Mouse (Mus musculus) midbrain, postnatal 0 days (tissue): ENCODE measurements around the gene Osbpl3. TPM values are rescaled to one million over a fixed set of nuclear protein-coding genes. Genes with fewer than 3 reads are reported as not detected.
A peak's percentile ranks its signal among the peaks of the same experiment; 100 is the strongest.

Experiments used
- ATAC-seq: fragments of 200-750 bp; cut with Nextera tagmentation; 2 replicates; pipeline ENCODE4 v1.8.0; 2017; ENCODE audit warnings: moderate number of reproducible peaks, mild to moderate bottlenecking, moderate TSS enrichment, moderate library complexity; ENCODE audit not compliant: low FRiP score
- DNase-seq: peaks from one replicate; pipeline ENCODE4 v3.0.0-alpha.2; 2015; ENCODE audit warnings: low spot score
- H3K27ac ChIP-seq: fragments of 300-500 bp; sonication (generic); 2 replicates; pipeline ENCODE4 v1.5.1; 2014; ENCODE audit warnings: low read depth, mild to moderate bottlenecking, low read length, mixed read lengths
- H3K27me3 ChIP-seq: fragments of 300-500 bp; sonication (generic); 2 replicates; pipeline ENCODE4 v1.6.1; 2014; ENCODE audit warnings: low read length, control low read depth, mixed read lengths; ENCODE audit not compliant: insufficient read depth
- H3K36me3 ChIP-seq: fragments of 300-500 bp; sonication (generic); 2 replicates; pipeline ENCODE4 v1.6.1; 2014; ENCODE audit warnings: low read length, control low read depth, mixed read lengths; ENCODE audit not compliant: insufficient read depth
- H3K4me1 ChIP-seq: fragments of 300-500 bp; sonication (generic); 2 replicates; pipeline ENCODE4 v1.6.1; 2014; ENCODE audit warnings: mild to moderate bottlenecking, control low read depth, antibody characterized with exemption, low read length, mixed read lengths; ENCODE audit not compliant: insufficient read depth
- H3K4me2 ChIP-seq: fragments of 300-500 bp; sonication (generic); 2 replicates; pipeline ENCODE4 v1.6.1; 2014; ENCODE audit warnings: low read depth, mild to moderate bottlenecking, low read length, mixed read lengths; ENCODE audit not compliant: poor library complexity, severe bottlenecking
- H3K4me3 ChIP-seq: fragments of 300-500 bp; sonication (generic); 2 replicates; pipeline ENCODE4 v1.5.1; 2014; ENCODE audit warnings: low read depth, mild to moderate bottlenecking, low read length, moderate library complexity
- H3K9ac ChIP-seq: fragments of 300-500 bp; sonication (generic); replicated peaks from 2 replicates; pipeline ENCODE4 v1.6.1; 2014; ENCODE audit warnings: mild to moderate bottlenecking, low read length, moderate library complexity, mixed read lengths; ENCODE audit not compliant: poor library complexity, severe bottlenecking
- H3K9me3 ChIP-seq: fragments of 300-500 bp; sonication (generic); 2 replicates; pipeline ENCODE4 v1.6.1; 2016; ENCODE audit warnings: low read length, control low read depth
- CTCF ChIP-seq: IDR thresholded peaks from 2 replicates; pipeline ENCODE4 v1.5.1; 2016; ENCODE audit warnings: antibody characterized with exemption, mild to moderate bottlenecking
- WGBS: fragments of 180-500 bp; shearing (Covaris S2); extraction: QIAGEN DNeasy Blood & Tissue Kit; methylation state at CpG from one replicate; pipeline ENCODE4 v1.1.7; 2014; 5-methylcytosine and 5-hydroxymethylcytosine counted together
- polyA plus RNA-seq: library from polyadenylated mRNA; unstranded; fragments of >200 nt; fragmentation: Nextera tagmentation; extraction: Ambion mirVana; gene quantifications from 2 replicates; pipeline ENCODE4 v1.2.1, GENCODE M21; 2015
- total RNA-seq: library from RNA; depleted of rRNA; stranded (reverse); fragments of >200 nt; gene quantifications from 2 replicates; pipeline ENCODE4 v1.2.3, GENCODE M21; 2014

Osbpl3 gene
- total and polyA plus RNA-seq, 2 experiments from 2014 or later: 5.5 to 9.5 TPM

DNA sequence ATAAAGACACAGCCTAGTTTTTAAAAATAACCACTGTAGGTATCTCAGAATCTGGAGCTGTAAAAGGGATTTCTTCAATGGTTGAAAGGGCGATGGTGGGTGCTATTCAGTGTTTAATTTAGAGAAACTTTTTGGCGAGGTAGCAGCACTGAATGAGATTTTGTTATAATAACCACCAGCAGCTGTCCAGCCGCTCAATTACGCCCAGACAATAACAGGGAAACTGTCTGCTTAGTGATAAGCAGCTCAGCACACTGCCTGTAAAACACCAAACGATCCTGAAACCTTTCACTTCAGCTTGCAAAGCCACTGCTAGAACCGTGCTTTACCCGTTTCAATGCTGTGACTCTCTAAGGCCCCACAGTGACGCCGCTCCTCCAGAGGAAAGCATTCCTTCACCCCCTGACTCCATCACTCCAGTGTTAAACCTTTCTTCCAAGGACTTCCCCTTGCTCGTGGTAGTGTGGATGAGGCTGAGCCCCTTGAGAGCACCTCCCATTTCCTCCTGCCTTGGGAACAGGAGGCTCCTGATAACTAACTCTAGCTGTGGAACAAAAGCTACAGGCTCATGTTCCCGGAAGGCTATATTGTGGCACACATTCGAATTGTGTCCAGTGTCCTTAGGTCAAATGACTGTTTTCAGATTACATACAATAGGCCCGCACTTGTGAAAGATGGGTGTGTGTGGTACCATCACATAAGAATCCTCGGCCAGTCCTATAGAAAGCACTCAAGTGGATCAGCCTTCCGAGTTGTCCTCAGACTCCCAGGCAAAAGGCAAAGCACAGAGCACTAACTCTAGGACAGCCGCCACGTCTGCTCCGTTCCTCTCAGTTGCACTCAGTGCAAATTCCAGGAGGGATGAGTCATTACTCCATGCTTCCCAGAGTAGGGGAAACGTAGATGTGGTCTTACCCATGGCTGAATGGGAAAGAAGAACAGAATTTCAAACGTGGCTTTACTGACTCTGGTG lies 101.0 kb downstream of the Osbpl3 start:
- Histone ChIP-seq H3K4me2 (no peak overlapping the region), H3K27ac (peak overlapping the region; percentile 49; the same call in 1 of the 2 replicates), H3K9ac (no peak overlapping the region), H3K9me3 (no peaks in the 10 kb centered on the region), H3K36me3 (no peaks in the 10 kb centered on the region), H3K4me1 (peaks cover 10% of the 10 kb centered on the region), H3K27me3 (no peaks in the 10 kb centered on the region), H3K4me3 (no peak overlapping the region)
- DNase-seq: no peak
- no peak; the same call in 1 of the 2 replicates for ATAC-seq
- 52% methylated on average over 20 of the region's 20 CpGs for WGBS
- TF ChIP-seq CTCF: no peak

DNA sequence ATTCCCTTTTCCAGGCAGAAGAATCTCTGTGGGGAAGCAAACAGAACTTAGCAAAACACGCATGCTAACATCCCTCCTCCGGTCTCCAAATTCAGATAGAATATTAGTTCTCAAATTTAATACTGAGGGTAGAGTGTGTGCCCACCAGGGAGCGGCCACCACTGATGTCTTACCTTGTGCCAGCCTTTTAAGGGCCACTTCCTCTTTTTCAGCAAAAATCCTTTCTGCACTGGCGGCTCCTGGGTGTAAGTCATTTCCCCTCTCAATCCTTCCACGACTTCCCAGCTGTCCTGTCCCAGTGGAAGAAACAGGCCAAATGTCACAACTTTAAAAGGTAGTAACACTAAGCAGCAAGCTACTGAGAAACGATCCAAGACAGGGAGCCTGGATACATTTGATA lies 103.2 kb downstream of the Osbpl3 start:
- Histone ChIP-seq H3K4me3 (no peak overlapping the region), H3K9ac (no peak overlapping the region), H3K4me1 (peaks cover 5% of the 10 kb centered on the region), H3K27me3 (no peaks in the 10 kb centered on the region), H3K36me3 (no peaks in the 10 kb centered on the region), H3K4me2 (no peak overlapping the region), H3K27ac (no peak overlapping the region), H3K9me3 (no peaks in the 10 kb centered on the region)
- no peak for TF ChIP-seq CTCF
- ATAC-seq (no peak), DNase-seq (no peak)
- 58% methylated on average over 6 of the region's 6 CpGs for WGBS

DNA sequence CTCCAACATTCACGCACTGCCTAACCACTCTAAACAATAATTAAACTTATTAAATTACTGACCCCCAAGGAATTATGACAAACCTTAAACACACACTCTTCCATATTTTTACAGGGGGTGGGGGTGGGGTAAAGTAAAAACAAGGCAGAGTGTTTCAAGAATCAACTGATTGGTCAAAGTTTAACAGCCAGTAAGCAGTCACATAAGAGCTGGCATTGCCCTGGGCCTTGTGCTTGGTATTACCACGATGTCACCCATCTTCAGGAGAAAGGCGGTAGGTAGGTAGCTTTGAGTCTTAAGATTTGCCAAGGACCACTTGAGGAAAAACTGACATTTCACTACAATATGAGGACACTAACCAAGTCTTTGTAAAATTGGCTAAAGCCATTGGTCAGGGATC lies 105.1 kb downstream of the Osbpl3 start:
- H3K4me3 ChIP-seq: no peak overlapping the region
- 96% methylated on average over 3 of the region's 3 CpGs for WGBS
- DNase-seq: no peak

DNA sequence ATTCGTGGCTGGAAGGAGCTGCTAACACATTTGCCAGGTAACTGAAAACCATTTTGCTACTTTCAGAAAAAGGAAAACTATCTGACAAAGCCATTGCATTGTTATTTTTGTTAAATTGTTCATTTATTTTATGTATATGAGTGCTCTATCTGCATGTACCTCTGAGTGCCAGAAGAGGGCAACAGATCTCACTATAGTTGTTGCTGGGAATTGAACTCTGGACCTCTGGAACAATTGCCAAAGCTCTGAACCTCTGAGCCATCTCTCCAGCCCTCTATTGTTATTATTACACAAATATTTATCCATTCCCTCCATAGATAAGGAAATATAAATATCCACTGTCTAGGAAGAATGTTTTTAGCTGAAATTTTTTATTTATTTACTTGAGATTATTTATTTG lies 107.4 kb downstream of the Osbpl3 start:
- 77% methylated on average over 1 of the region's 1 CpGs for WGBS
- Histone ChIP-seq H3K36me3 (0 out of 2 replicates have a peak, but pooled peaks cover 2% of the 10 kb centered on the region), H3K4me3 (no peak overlapping the region)

More for the DNA sequence above, 105.1 kb downstream of the Osbpl3 start:
- TF ChIP-seq CTCF: no peak
- Histone ChIP-seq H3K4me2 (no peak overlapping the region), H3K27ac (no peak overlapping the region), H3K36me3 (no peaks in the 10 kb centered on the region), H3K9ac (no peak overlapping the region), H3K9me3 (no peaks in the 10 kb centered on the region), H3K4me1 (peaks cover 2% of the 10 kb centered on the region), H3K27me3 (no peaks in the 10 kb centered on the region)
- no peak for ATAC-seq

DNA sequence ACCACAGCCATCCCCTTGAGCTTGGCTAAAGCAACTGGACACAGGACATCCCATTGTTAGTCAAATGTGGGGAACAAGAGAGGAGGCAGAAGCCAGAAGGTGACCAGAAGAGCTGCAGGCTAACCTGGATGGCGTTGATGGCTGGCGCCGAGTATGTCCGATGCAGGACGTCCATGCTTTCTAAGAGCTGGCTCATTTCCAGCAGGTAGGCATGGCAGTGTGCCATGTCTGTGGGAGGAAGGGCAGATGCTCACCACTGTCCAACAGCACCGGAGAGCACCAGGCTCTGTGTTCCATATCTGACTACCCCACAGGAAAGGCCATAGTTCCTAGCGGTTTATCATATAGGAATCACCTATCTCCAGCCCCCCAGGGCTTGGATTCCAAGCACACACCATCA lies 109.8 kb downstream of the Osbpl3 start:
- H3K4me2 ChIP-seq: no peak overlapping the region
- no peak for TF ChIP-seq CTCF
- no peak for ATAC-seq
- H3K4me3 ChIP-seq: no peak overlapping the region
- no peaks in the 10 kb centered on the region for H3K9me3 ChIP-seq
- H3K27me3 ChIP-seq: no peaks in the 10 kb centered on the region
- no peak for DNase-seq
- H3K36me3 ChIP-seq: 0 out of 2 replicates have a peak, but pooled peaks cover 2% of the 10 kb centered on the region
- 90% methylated on average over 7 of the region's 7 CpGs for whole genome bisulfite sequencing
- no peaks in the 10 kb centered on the region for H3K4me1 ChIP-seq
- no peak overlapping the region for H3K27ac ChIP-seq
- no peak overlapping the region for H3K9ac ChIP-seq

More for the DNA sequence above, 107.4 kb downstream of the Osbpl3 start:
- Histone ChIP-seq H3K4me1 (no peaks in the 10 kb centered on the region), H3K9ac (no peak overlapping the region), H3K27ac (no peak overlapping the region), H3K27me3 (no peaks in the 10 kb centered on the region), H3K4me2 (no peak overlapping the region), H3K9me3 (no peaks in the 10 kb centered on the region)
- TF ChIP-seq CTCF: peak; percentile 50
- ATAC-seq (no peak), DNase-seq (no peak)
